Mouse (Mus musculus): Measurements from ENCODE around the gene Tnfrsf19. TPM values are rescaled to one million over a fixed set of nuclear protein-coding genes. Genes with fewer than 3 reads are reported as not detected.

The Tnfrsf19 gene
- total RNA-seq (2021), result 1 to 10 TPM; 3.8 to 4.9 TPM

DNA sequence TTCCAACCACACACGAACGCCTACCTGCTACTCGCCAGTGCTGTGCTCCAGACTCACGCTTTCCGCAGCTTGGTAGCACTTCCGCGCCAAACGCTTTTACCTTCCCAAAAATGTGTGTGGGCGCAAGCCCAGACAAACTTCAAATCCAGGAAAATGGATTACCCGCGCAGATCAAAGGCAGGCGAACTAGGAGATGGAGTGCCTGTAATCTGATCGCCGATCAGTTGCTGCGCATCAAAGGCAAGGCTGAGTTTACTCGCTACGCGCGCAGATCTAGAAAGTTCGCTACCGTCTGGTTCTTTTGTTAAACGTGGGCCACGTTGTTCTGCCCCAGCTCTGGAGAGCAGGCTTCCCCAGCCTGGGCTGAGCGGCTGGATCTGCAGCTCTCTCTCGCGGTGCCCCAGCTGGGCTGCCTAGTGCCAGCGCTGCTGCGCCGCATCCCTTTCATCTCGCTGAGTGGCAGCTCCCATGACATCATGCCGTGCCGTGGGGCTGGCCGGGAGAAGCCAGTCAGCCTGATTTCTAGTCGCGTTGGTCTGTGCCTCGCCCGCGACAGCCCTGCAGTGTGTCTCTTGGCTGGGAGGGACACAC lies at the start of gene Tnfrsf19:
TSS of gene Tnfrsf19 (minus strand) at position 400 of the 591 bp plus-strand sequence.
- intact Hi-C loops (cut with DNase I), result no loop called here

GRCm38 (mm10) chr14:61092073-61092472 lies 45.8 kb upstream of the Tnfrsf19 start:
- intact Hi-C loops (cut with DNase I), result no loop called here
- no peak for DNase-seq (ENCODE audit: low spot score)

More for the DNA sequence above, at the start of gene Tnfrsf19:
- peak; percentile 47 for DNase-seq (ENCODE audit: low spot score)

DNA sequence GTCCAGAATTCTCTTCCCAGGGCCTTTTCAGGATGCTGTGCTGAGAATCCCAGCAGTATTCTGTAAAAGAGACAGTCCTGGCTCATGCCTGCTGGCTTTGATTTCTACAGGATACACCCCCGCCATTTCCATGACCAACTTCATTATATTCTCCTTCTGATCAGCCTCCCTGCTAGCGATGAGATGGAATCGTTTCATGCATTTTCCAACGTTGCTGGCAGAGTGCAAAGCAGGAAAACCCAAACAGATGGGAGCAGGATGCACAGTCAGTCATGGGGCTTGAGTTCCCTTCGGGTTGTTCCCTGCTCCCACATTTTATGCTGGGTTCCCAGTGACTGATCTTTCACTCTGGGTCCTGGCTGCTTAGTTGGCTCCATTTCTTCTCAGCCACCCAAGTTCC lies 44.7 kb upstream of the Tnfrsf19 start:
- intact Hi-C loops (cut with DNase I), result no loop called here
- no peak for DNase-seq (ENCODE audit: low spot score)

- intact Hi-C loops (cut with DNase I), result no loop called here
- DNase-seq (ENCODE audit: low spot score), result no peak
Measured at GRCm38 (mm10) chr14:61088187-61088586, 41.9 kb upstream of the Tnfrsf19 start.

GRCm38 (mm10) chr14:61085325-61085724 lies 39.0 kb upstream of the Tnfrsf19 start:
- no peak for DNase-seq (ENCODE audit: low spot score)
- intact Hi-C loops (cut with DNase I), result no loop called here

DNA sequence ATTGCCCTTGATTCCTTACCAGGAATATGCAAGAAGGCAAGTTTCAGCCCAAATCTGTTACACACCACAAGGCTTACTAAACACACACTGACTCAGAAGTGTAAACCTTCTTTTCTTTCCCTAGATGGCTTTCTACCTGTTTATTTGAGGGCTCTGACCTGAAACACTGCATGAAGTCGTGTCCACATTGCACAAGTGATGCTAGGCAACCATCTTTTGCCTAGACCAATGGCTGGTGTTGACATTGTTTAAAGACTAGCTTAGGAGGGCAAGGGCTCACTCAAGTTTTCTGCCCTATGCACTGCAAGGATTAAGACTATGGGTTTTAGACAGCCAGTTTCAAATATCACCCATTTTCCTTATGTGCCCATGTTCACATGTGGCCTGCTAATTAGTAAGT lies 23.3 kb upstream of the Tnfrsf19 start:
- DNase-seq (ENCODE audit: low spot score), result no peak
- intact Hi-C loops (cut with DNase I), result no loop called here

DNA sequence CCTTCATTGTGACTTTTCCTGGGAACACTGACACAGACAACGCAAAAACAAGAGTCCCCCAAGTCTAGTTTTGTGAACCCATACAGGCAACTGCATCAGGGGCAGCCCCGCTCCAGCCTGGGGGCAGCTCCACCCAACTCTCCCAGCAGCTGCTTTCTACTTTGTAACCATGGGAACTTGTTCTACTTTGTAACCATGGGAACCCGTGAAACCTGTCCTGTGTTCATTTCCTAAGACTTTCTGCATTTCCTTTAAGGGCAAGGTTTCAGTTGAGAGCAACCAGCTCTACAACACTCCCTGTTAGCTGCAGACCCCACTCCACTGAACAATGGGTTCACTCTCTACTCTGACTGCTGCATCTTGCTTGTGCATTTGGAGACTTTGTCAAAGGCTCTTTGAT lies 15.4 kb upstream of the Tnfrsf19 start:
- no peak for DNase-seq (ENCODE audit: low spot score)
- intact Hi-C loops (cut with DNase I), result no loop called here

- no peak for DNase-seq (ENCODE audit: low spot score)
- intact Hi-C loops (cut with DNase I), result no loop called here
Measured at GRCm38 (mm10) chr14:61059316-61059945, 13.1 kb upstream of the Tnfrsf19 start.

DNA sequence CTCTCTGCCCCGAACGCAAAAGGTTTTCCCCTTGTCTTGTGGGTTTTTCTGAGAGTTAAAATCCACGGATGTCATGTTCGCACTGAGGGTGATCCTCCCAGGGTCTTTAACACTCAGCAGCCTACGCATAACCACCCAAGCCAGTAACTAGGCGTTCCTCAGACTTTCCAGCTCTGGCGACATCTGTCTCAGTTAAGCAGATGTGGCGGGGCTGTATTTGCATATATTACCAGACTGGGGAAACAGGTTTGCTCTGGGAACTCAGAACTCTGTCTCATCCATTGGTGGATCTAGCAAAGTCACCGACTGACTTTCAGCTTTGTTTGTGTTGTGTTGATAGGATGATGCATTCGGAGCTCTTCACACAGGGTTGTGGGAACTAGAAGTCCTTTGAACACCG lies 10.7 kb upstream of the Tnfrsf19 start:
- DNase-seq (ENCODE audit: low spot score), result no peak
- intact Hi-C loops (cut with DNase I), result no loop called here

DNA sequence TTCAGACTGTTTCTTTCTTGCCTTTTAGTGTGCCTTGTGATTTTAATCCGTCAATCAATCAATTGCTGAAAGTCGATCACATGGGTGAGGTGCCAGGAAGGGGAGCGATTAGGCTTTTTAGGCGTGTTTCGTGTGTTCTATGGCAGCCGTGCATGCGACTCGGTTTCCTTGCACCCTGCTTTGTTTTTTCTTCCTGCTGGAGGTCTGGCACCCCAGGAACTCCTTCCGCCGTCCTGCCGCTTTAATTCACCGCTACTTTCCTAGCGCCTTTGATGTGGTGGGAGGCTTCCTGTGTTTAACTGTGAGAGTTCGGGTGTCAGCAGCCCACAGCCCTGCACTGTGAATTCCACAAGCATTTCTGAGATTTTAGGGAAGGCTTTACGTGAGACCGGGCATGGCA lies 10.2 kb upstream of the Tnfrsf19 start:
- intact Hi-C loops (cut with DNase I), result no loop called here
- DNase-seq (ENCODE audit: low spot score), result no peak

- no peak for DNase-seq (ENCODE audit: low spot score)
- intact Hi-C loops (cut with DNase I), result no loop called here
Measured at GRCm38 (mm10) chr14:61055864-61056263, 9.6 kb upstream of the Tnfrsf19 start.

GRCm38 (mm10) chr14:61052163-61052562 lies 5.9 kb upstream of the Tnfrsf19 start:
- DNase-seq (ENCODE audit: low spot score), result no peak
- intact Hi-C loops (cut with DNase I), result no loop called here

GRCm38 (mm10) chr14:61045446-61046090 lies 722 bp downstream of the Tnfrsf19 start:
- no peak for DNase-seq (ENCODE audit: low spot score)
- intact Hi-C loops (cut with DNase I), result no loop called here

GRCm38 (mm10) chr14:61044316-61044715 lies 2.0 kb downstream of the Tnfrsf19 start:
- intact Hi-C loops (cut with DNase I), result no loop called here
- no peak for DNase-seq (ENCODE audit: low spot score)

DNA sequence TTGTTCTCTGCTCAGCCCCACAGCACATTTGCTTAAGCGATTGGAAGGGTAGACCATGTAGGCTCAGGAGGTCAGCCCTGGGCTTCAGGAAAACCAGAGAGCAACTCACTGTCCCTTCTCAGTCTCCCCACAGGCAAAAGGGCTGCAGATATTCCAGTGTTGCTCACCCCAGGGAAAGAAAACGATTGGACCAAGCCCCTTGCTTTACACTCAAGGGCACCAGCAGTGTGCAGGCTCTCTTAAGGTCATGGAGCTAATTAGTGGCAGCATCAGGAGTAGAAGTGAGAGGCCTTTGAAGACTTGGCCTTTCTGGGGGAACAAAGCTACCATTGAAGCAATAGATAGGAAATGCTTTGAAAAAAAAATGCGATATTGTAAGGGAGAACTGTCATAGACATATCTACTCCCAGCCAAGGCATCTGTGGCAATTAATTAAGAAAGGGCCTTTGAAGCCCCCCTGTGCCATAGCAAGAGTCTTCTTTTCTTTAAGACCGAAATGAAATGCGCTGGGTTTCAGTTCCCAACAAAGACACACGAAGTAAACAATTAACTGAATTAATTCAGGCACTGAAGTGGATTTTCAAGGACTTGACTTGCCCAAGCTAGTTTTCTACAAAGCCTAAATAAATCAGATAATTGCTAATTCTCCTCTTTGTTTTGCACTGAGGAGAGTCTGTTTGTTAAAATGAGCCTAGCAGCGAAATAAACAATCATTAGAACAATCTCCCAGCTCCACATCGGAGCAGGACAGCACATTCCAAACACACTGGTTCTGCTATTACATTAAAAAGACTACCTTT lies 2.6 kb downstream of the Tnfrsf19 start:
- no peak for DNase-seq (ENCODE audit: low spot score)
- intact Hi-C loops (cut with DNase I), result no loop called here

GRCm38 (mm10) chr14:61042291-61042690 lies 4.0 kb downstream of the Tnfrsf19 start:
- DNase-seq (ENCODE audit: low spot score), result no peak
- intact Hi-C loops (cut with DNase I), result no loop called here

DNA sequence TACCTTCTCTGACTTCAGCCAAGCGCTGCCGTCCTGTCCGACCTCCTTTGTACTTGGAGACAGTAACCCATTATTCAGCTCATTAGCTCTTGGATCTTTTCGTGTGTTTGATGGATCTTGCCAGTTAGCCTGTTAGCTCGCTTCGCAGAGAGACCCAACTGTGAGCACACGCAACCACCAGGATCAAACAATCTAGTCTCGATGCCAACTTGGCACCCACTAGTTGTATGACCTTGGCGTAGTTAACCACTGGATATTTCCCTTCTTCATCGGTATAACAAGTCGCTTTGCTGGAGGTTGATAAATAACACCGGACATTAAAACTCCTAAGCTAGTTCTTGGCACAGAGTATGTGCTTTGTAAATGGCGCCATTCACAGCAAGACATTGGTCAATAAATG lies 6.1 kb downstream of the Tnfrsf19 start:
- no peak for DNase-seq (ENCODE audit: low spot score)
- intact Hi-C loops (cut with DNase I), result no loop called here

DNA sequence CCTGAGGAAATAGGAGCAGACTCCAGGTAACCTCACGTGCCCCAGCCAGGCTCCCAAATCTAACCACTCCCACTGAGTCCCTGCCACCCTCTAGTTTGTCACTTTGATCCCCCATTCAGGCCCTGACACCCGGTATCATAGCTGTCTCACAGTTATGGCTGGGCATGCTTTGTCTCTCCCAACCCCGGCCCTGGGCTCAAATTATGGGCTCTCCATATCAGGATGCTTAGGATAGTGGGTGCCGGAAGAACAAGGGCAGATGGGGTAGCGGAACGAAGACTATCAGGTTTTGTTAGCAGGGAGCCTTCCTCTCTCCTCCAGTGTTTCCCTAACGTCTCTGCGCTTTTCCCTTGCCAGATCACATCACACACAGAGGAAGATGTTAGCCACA lies 8.2 kb downstream of the Tnfrsf19 start:
- no peak for DNase-seq (ENCODE audit: low spot score)
- intact Hi-C loops (cut with DNase I), result no loop called here

DNA sequence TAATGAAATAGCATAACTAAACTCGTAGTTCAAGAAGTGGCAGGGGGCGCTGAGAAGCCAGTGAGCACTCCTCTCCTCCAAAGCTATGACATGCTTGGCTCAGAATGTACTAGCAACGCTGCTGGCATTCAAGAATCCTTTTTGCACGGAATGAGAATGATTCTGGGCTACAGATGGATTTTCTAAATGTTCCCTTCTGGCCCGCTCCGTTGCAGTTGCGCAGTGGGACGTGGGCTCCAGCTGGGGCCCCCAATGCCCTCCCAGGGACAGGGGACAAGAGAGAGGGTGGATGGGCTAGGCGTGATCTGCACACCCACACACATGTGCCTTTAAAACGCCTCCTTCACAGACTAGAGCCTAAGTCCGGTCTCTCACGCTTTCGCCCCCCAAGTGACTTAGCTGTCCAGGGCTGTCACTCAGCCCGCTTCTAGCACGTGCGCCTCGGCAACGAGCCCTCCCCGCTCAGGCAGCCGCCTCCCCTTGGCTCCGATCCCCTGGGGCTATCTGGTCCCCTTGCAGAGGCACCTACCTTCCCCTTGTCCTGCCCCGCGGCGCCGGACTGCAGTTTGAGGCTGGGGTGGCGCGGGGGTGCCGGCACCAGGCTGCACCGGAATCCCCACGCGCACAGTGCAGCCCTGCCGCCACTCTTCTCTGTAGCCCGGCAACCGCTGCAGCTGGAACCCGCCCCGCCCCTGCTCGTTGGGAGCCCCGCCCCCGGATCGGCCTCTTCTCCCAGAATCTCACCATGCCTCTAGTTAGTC lies 8.8 kb downstream of the Tnfrsf19 start:
- intact Hi-C loops (cut with DNase I), result no loop called here
- DNase-seq (ENCODE audit: low spot score), result no peak

DNA sequence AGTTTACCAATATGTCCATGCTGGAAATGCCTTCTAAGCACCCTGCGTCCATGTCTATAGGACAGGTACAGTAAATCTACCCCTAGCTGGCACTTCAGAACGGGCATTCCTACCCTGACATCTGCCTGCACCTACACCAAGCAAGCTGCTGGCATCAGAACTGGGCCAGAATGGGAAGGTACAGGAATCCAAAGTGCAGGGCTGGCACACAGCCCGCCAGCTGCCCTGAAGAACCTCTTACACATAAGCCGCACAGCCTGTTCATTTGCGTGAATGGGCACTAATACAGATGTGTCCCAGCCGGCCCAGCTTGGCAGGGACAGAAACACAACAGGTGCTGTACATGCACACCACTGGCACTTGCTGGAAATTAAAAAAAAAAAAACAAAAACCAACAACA lies 15.9 kb downstream of the Tnfrsf19 start:
- DNase-seq (ENCODE audit: low spot score), result no peak
- intact Hi-C loops (cut with DNase I), result no loop called here

Measured in heart, postnatal 25 days (tissue).